Mouse (Mus musculus) liver, embryonic 11.5 days (tissue): ENCODE results near the gene Tmem8. TPM values are rescaled to one million over a fixed set of nuclear protein-coding genes. Genes with fewer than 3 reads are reported as not detected.
"Not testable (repeated sequence)": the region's sequence is repeated elsewhere in the genome, so short reads cannot be mapped to it uniquely, and the experiment has no call there.

ENCODE experiments used
- ATAC-seq: fragments of 200-750 bp; cut with Nextera tagmentation; replicated peaks from 2 replicates; pipeline ENCODE4 v1.8.0; 2017; ENCODE audit warnings: moderate number of reproducible peaks, mild to moderate bottlenecking, moderate TSS enrichment, moderate library complexity; ENCODE audit not compliant: low FRiP score
- DNase-seq: peaks from one replicate; pipeline ENCODE4 v3.0.0-alpha.2; 2017; ENCODE audit warnings: low spot score
- H3K27ac ChIP-seq: fragments of 300-500 bp; sonication (generic); 2 replicates; pipeline ENCODE4 v1.5.1; 2014; ENCODE audit warnings: mild to moderate bottlenecking, low read depth, low read length, control low read depth
- H3K27me3 ChIP-seq: fragments of 300-500 bp; sonication (generic); replicated peaks from 2 replicates; pipeline ENCODE4 v1.6.1; 2014; ENCODE audit warnings: low read length, mixed read lengths; ENCODE audit not compliant: control insufficient read depth, insufficient read depth
- H3K36me3 ChIP-seq: fragments of 300-500 bp; sonication (generic); 2 replicates; pipeline ENCODE4 v1.6.1; 2014; ENCODE audit warnings: mild to moderate bottlenecking, low read length, moderate library complexity, mixed read lengths; ENCODE audit not compliant: control insufficient read depth, insufficient read depth
- H3K4me1 ChIP-seq: fragments of 300-500 bp; sonication (generic); replicated peaks from 2 replicates; pipeline ENCODE4 v1.6.1; 2014; ENCODE audit warnings: low read length, mixed read lengths; ENCODE audit not compliant: control insufficient read depth, insufficient read depth
- H3K4me2 ChIP-seq: fragments of 300-500 bp; sonication (generic); 2 replicates; pipeline ENCODE4 v1.6.1; 2014; ENCODE audit warnings: mild to moderate bottlenecking, control low read depth, moderate library complexity
- H3K4me3 ChIP-seq: fragments of 300-500 bp; sonication (generic); 2 replicates; pipeline ENCODE4 v1.5.1; 2014; ENCODE audit warnings: low read depth, low read length, control low read depth
- H3K9ac ChIP-seq: fragments of 300-500 bp; sonication (generic); 2 replicates; pipeline ENCODE4 v1.6.1; 2014; ENCODE audit warnings: low read depth, low read length, control low read depth
- H3K9me3 ChIP-seq: fragments of 300-500 bp; sonication (generic); 2 replicates; pipeline ENCODE4 v1.6.1; 2016; ENCODE audit warnings: low read length, inconsistent platforms, mixed read lengths; ENCODE audit not compliant: control insufficient read depth
- WGBS: fragments of 180-500 bp; shearing (Covaris S2); extraction: QIAGEN DNeasy Blood & Tissue Kit; methylation state at CpG from one replicate; pipeline ENCODE4 v1.1.7; 2014; 5-methylcytosine and 5-hydroxymethylcytosine counted together
- polyA plus RNA-seq: library from polyadenylated mRNA; unstranded; fragments of >200 nt; fragmentation: Nextera tagmentation; extraction: Ambion mirVana; gene quantifications from 2 replicates; pipeline ENCODE4 v1.2.1, GENCODE M21; 2014

Gene Tmem8
- polyA plus RNA-seq, 1 experiment from 2014 or later = 1.6 TPM

- DNase-seq = no peak
- Histone ChIP-seq H3K4me2 (no peak overlapping the region), H3K9ac (no peak overlapping the region), H3K27me3 (no peaks in the 10 kb centered on the region), H3K4me1 (no peaks in the 10 kb centered on the region), H3K4me3 (no peak overlapping the region), H3K36me3 (0 out of 2 replicates have a peak, but pooled peaks cover 2% of the 10 kb centered on the region), H3K27ac (no peak overlapping the region), H3K9me3 (no peaks in the 10 kb centered on the region)
- no peak for ATAC-seq
- 33% methylated on average over 2 of the region's 2 CpGs for WGBS
Measured at GRCm38 (mm10) chr17:26080867-26081266, 32.2 kb upstream of the Tmem8 start.

- no peak overlapping the region for H3K4me3 ChIP-seq
- H3K27me3 ChIP-seq = no peaks in the 10 kb centered on the region
- no peaks in the 10 kb centered on the region for H3K4me1 ChIP-seq
- H3K36me3 ChIP-seq = peaks cover 4% of the 10 kb centered on the region
- DNase-seq = no peak
- no peak overlapping the region for H3K4me2 ChIP-seq
- no peak overlapping the region for H3K9ac ChIP-seq
- no peaks in the 10 kb centered on the region for H3K9me3 ChIP-seq
- WGBS = 83% methylated on average over 9 of the region's 9 CpGs
- H3K27ac ChIP-seq = no peak overlapping the region
- ATAC-seq = no peak
Measured at GRCm38 (mm10) chr17:26087059-26087564, 26.0 kb upstream of the Tmem8 start.

GRCm38 (mm10) chr17:26089905-26090632, 23.0 kb upstream of the Tmem8 start, which contains the start of gene Decr2:
Gene Decr2 (minus strand): TSS chr17:26090337.
- ATAC-seq (peak; percentile 87), DNase-seq (peak; percentile 87)
- Histone ChIP-seq H3K4me2 (peak within 1 kb of the TSS; percentile 83), H3K9me3 (no peaks in the 10 kb centered on the region), H3K27ac (peak within 1 kb of the TSS; percentile 63), H3K4me3 (peak within 1 kb of the TSS; percentile 59), H3K36me3 (peaks cover 10% of the 10 kb centered on the region), H3K4me1 (peaks cover 14% of the 10 kb centered on the region), H3K9ac (peak within 1 kb of the TSS; percentile 66), H3K27me3 (no peaks in the 10 kb centered on the region)
- 1% methylated on average over 32 of the region's 32 CpGs for WGBS

GRCm38 (mm10) chr17:26094531-26095110, 18.5 kb upstream of the Tmem8 start:
- Histone ChIP-seq H3K27ac (peak overlapping the region; percentile 52), H3K4me2 (peak overlapping the region; percentile 91), H3K36me3 (peaks cover 10% of the 10 kb centered on the region), H3K9ac (peak overlapping the region; percentile 77), H3K27me3 (no peaks in the 10 kb centered on the region), H3K9me3 (no peaks in the 10 kb centered on the region), H3K4me1 (peaks cover 14% of the 10 kb centered on the region), H3K4me3 (peak overlapping the region; percentile 63)
- 24% methylated on average over 9 of the region's 9 CpGs for WGBS
- ATAC-seq (no peak), DNase-seq (no peak)

GRCm38 (mm10) chr17:26095121-26095740, 17.9 kb upstream of the Tmem8 start, which contains the start of gene Nme4:
Gene Nme4 (minus strand): TSS chr17:26095602.
- WGBS = 3% methylated on average over 47 of the region's 47 CpGs
- H3K27me3 ChIP-seq = no peaks in the 10 kb centered on the region
- peak within 1 kb of the TSS; percentile 52 for H3K27ac ChIP-seq
- H3K9me3 ChIP-seq = no peaks in the 10 kb centered on the region
- peaks cover 10% of the 10 kb centered on the region for H3K36me3 ChIP-seq
- H3K9ac ChIP-seq = peak within 1 kb of the TSS; percentile 77
- H3K4me3 ChIP-seq = peak within 1 kb of the TSS; percentile 63
- ATAC-seq = peak; percentile 92
- DNase-seq = peak; percentile 83
- H3K4me1 ChIP-seq = peaks cover 14% of the 10 kb centered on the region
- peak within 1 kb of the TSS; percentile 91 for H3K4me2 ChIP-seq

- Histone ChIP-seq H3K4me2 (no peak overlapping the region), H3K9me3 (no peaks in the 10 kb centered on the region), H3K36me3 (no peaks in the 10 kb centered on the region), H3K27me3 (no peaks in the 10 kb centered on the region), H3K27ac (no peak overlapping the region), H3K4me1 (peaks cover 13% of the 10 kb centered on the region), H3K4me3 (no peak overlapping the region), H3K9ac (no peak overlapping the region)
- WGBS = 86% methylated on average over 7 of the region's 7 CpGs
- no peak for ATAC-seq
- no peak for DNase-seq
Measured at GRCm38 (mm10) chr17:26098461-26098860, 14.6 kb upstream of the Tmem8 start.

GRCm38 (mm10) chr17:26099316-26099715, 13.8 kb upstream of the Tmem8 start:
- not testable (repeated sequence) for DNase-seq

GRCm38 (mm10) chr17:26100166-26100565, 12.9 kb upstream of the Tmem8 start:
- no peaks in the 10 kb centered on the region for H3K27me3 ChIP-seq
- DNase-seq (no peak), ATAC-seq (no peak)
- H3K4me2 ChIP-seq = no peak overlapping the region
- H3K4me1 ChIP-seq = no peaks in the 10 kb centered on the region
- H3K36me3 ChIP-seq = no peaks in the 10 kb centered on the region
- no peak overlapping the region for H3K4me3 ChIP-seq
- no peak overlapping the region for H3K9ac ChIP-seq
- H3K27ac ChIP-seq = no peak overlapping the region
- H3K9me3 ChIP-seq = no peaks in the 10 kb centered on the region
- 48% methylated on average over 2 of the region's 2 CpGs for WGBS

More at GRCm38 (mm10) chr17:26099316-26099715, 13.8 kb upstream of the Tmem8 start:
- not testable (repeated sequence) for ATAC-seq, H3K36me3 ChIP-seq, H3K4me2 ChIP-seq, H3K27me3 ChIP-seq, H3K4me3 ChIP-seq, H3K9me3 ChIP-seq, H3K9ac ChIP-seq, H3K4me1 ChIP-seq, H3K27ac ChIP-seq
- WGBS = 69% methylated on average over 3 of the region's 3 CpGs
